Mouse (Mus musculus) forebrain, embryonic 13.5 days (tissue): ENCODE results near the gene Klhl28. TPM values are rescaled to one million over a fixed set of nuclear protein-coding genes. Genes with fewer than 3 reads are reported as not detected.

Experiments
- ATAC-seq: fragments of 200-750 bp; cut with Nextera tagmentation; 2 replicates; pipeline ENCODE4 v1.8.0; 2017
- H3K27ac ChIP-seq: fragments of 300-500 bp; sonication (generic); 2 replicates; pipeline ENCODE4 v1.5.1; 2015; ENCODE audit warnings: inconsistent platforms, mild to moderate bottlenecking, moderate library complexity
- H3K27me3 ChIP-seq: fragments of 300-500 bp; sonication (generic); 2 replicates; pipeline ENCODE4 v1.6.1; 2015; ENCODE audit warnings: mild to moderate bottlenecking, inconsistent platforms
- H3K36me3 ChIP-seq: fragments of 300-500 bp; sonication (generic); 2 replicates; pipeline ENCODE4 v1.6.1; 2015; ENCODE audit warnings: mild to moderate bottlenecking, inconsistent platforms; ENCODE audit not compliant: poor library complexity, severe bottlenecking
- H3K4me1 ChIP-seq: fragments of 300-500 bp; sonication (generic); 2 replicates; pipeline ENCODE4 v1.6.1; 2015; ENCODE audit warnings: inconsistent platforms
- H3K4me2 ChIP-seq: fragments of 300-500 bp; sonication (generic); 2 replicates; pipeline ENCODE4 v1.6.1; 2015; ENCODE audit warnings: inconsistent platforms, mild to moderate bottlenecking, moderate library complexity
- H3K4me3 ChIP-seq: fragments of 300-500 bp; sonication (generic); 2 replicates; pipeline ENCODE4 v1.5.1; 2015; ENCODE audit warnings: mild to moderate bottlenecking, inconsistent platforms
- H3K9ac ChIP-seq: fragments of 300-500 bp; sonication (generic); 2 replicates; pipeline ENCODE4 v1.6.1; 2015; ENCODE audit warnings: mild to moderate bottlenecking, inconsistent platforms
- H3K9me3 ChIP-seq: fragments of 300-500 bp; sonication (generic); replicated peaks from 2 replicates; pipeline ENCODE4 v1.6.1; 2016; ENCODE audit warnings: inconsistent platforms
- WGBS: fragments of 180-500 bp; shearing (Covaris S2); methylation state at CpG from one replicate; pipeline ENCODE4 v1.1.7; 2015; 5-methylcytosine and 5-hydroxymethylcytosine counted together
- polyA plus RNA-seq: library from polyadenylated mRNA; unstranded; fragments of >200 nt; fragmentation: Nextera tagmentation; extraction: Ambion mirVana; gene quantifications from 2 replicates; pipeline ENCODE4 v1.2.1, GENCODE M21; 2015

Gene Klhl28
- polyA plus RNA-seq, 1 experiment from 2014 or later = 24.9 TPM

- no peaks in the 10 kb centered on the region for H3K4me1 ChIP-seq
- peaks cover 6% of the 10 kb centered on the region; the same call in 1 of the 2 replicates for H3K36me3 ChIP-seq
- 92% methylated on average over 2 of the region's 2 CpGs for WGBS
- no peak overlapping the region for H3K4me3 ChIP-seq
- H3K4me2 ChIP-seq = no peak overlapping the region
- no peak overlapping the region for H3K27ac ChIP-seq
- no peak for ATAC-seq
- H3K9me3 ChIP-seq = no peaks in the 10 kb centered on the region
- no peaks in the 10 kb centered on the region for H3K27me3 ChIP-seq
- H3K9ac ChIP-seq = no peak overlapping the region
Observed at GRCm38 (mm10) chr12:64937493-64937892, 27.8 kb downstream of the Klhl28 start.

GRCm38 (mm10) chr12:64917578-64918471 lies 47.5 kb downstream of the Klhl28 start, which contains the start of gene Gm527:
Gm527 (plus strand) TSS chr12:64917906.
- peak within 1 kb of the TSS; percentile 66 for H3K27ac ChIP-seq
- peak within 1 kb of the TSS; percentile 79 for H3K4me3 ChIP-seq
- H3K4me1 ChIP-seq = no peaks in the 10 kb centered on the region
- WGBS = under 1% methylated on average over 74 of the region's 93 CpGs
- peak; percentile 100 for ATAC-seq
- H3K27me3 ChIP-seq = no peaks in the 10 kb centered on the region
- no peaks in the 10 kb centered on the region for H3K9me3 ChIP-seq
- peak within 1 kb of the TSS; percentile 84 for H3K9ac ChIP-seq
- H3K36me3 ChIP-seq = no peaks in the 10 kb centered on the region
- H3K4me2 ChIP-seq = peak within 1 kb of the TSS; percentile 83

GRCm38 (mm10) chr12:64916735-64917134 lies 48.6 kb downstream of the Klhl28 start:
- Histone ChIP-seq H3K4me2 (no peak overlapping the region), H3K9me3 (no peaks in the 10 kb centered on the region)
- ATAC-seq = no peak

DNA sequence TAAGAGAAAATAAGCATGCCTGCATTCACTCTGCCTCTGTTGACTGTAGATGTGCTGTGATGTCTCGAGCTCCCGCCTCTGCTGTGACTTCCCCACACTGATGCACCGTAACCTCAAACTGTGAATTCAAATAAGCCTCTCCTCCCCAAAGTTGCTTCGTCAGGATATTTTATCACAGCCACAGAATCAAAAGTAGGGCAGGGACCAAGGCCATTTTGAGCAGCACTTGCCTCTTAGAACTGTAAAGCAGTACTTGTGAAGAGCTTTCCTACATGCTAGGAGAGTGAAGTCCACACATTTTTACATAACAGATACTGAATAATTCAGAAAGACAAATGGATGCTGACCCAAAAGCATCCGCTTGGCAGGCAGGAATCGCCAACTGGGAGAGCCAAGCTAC lies 52.3 kb downstream of the Klhl28 start:
- H3K4me1 ChIP-seq = no peaks in the 10 kb centered on the region
- H3K27me3 ChIP-seq = no peaks in the 10 kb centered on the region
- no peaks in the 10 kb centered on the region for H3K9me3 ChIP-seq
- ATAC-seq = no peak
- no peak overlapping the region for H3K4me3 ChIP-seq
- WGBS = 75% methylated on average over 6 of the region's 6 CpGs
- H3K27ac ChIP-seq = no peak overlapping the region
- H3K9ac ChIP-seq = no peak overlapping the region
- H3K4me2 ChIP-seq = no peak overlapping the region
- no peaks in the 10 kb centered on the region for H3K36me3 ChIP-seq

More at GRCm38 (mm10) chr12:64916735-64917134, 48.6 kb downstream of the Klhl28 start:
- H3K4me1 ChIP-seq = no peaks in the 10 kb centered on the region
- H3K4me3 ChIP-seq = no peak overlapping the region
- H3K27ac ChIP-seq = no peak overlapping the region
- H3K27me3 ChIP-seq = no peaks in the 10 kb centered on the region
- H3K36me3 ChIP-seq = no peaks in the 10 kb centered on the region
- H3K9ac ChIP-seq = no peak overlapping the region

GRCm38 (mm10) chr12:64903186-64903585 lies 62.1 kb downstream of the Klhl28 start:
- H3K27me3 ChIP-seq = no peaks in the 10 kb centered on the region
- no peak overlapping the region for H3K27ac ChIP-seq
- H3K9me3 ChIP-seq = no peaks in the 10 kb centered on the region
- no peak overlapping the region for H3K4me2 ChIP-seq
- no peak overlapping the region for H3K9ac ChIP-seq
- no peak overlapping the region for H3K4me3 ChIP-seq
- 0 out of 2 replicates have a peak, but pooled peaks have one; percentile 8 for ATAC-seq
- WGBS = 72% methylated on average over 8 of the region's 8 CpGs
- no peaks in the 10 kb centered on the region for H3K36me3 ChIP-seq
- H3K4me1 ChIP-seq = 0 out of 2 replicates have a peak, but pooled peaks cover 2% of the 10 kb centered on the region

- no peak overlapping the region for H3K27ac ChIP-seq
- 0 out of 2 replicates have a peak, but pooled peaks cover 2% of the 10 kb centered on the region for H3K4me1 ChIP-seq
- no peaks in the 10 kb centered on the region for H3K9me3 ChIP-seq
- H3K27me3 ChIP-seq = no peaks in the 10 kb centered on the region
- 66% methylated on average over 8 of the region's 8 CpGs for WGBS
- ATAC-seq = peak; percentile 62
- no peak overlapping the region for H3K9ac ChIP-seq
- no peak overlapping the region for H3K4me3 ChIP-seq
- H3K4me2 ChIP-seq = no peak overlapping the region
- no peaks in the 10 kb centered on the region for H3K36me3 ChIP-seq
Observed at GRCm38 (mm10) chr12:64902506-64902905, 62.8 kb downstream of the Klhl28 start.

GRCm38 (mm10) chr12:64897060-64897730 lies 68.1 kb downstream of the Klhl28 start:
- ATAC-seq = peak; percentile 86
- H3K4me3 ChIP-seq = no peak overlapping the region
- no peak overlapping the region for H3K4me2 ChIP-seq
- H3K27ac ChIP-seq = no peak overlapping the region
- 46% methylated on average over 4 of the region's 4 CpGs for WGBS
- H3K9ac ChIP-seq = no peak overlapping the region
- H3K9me3 ChIP-seq = no peaks in the 10 kb centered on the region
- H3K36me3 ChIP-seq = no peaks in the 10 kb centered on the region
- H3K4me1 ChIP-seq = no peaks in the 10 kb centered on the region
- H3K27me3 ChIP-seq = no peaks in the 10 kb centered on the region

Other genes with a start within 250 kb of the Klhl28 start
- gene Gm527, start 47.6 kb downstream of the Klhl28 start, polyA plus RNA-seq = 1.6 and 2.6 TPM in 2 replicates
- 20.1 and 25.3 TPM in 2 replicates for gene Togaram1, start 270 bp upstream of the Klhl28 start, polyA plus RNA-seq
- gene Prpf39, start 70.8 kb upstream of the Klhl28 start, polyA plus RNA-seq = 63.2 and 64.9 TPM in 2 replicates
- gene Fkbp3, start 108.5 kb upstream of the Klhl28 start, polyA plus RNA-seq = 636 and 684 TPM in 2 replicates
- gene Fancm, start 110.1 kb upstream of the Klhl28 start, polyA plus RNA-seq = 11.8 and 13.9 TPM in 2 replicates
- 68.0 and 68.5 TPM in 2 replicates for gene Mis18bp1, start 207.1 kb upstream of the Klhl28 start, polyA plus RNA-seq